Mouse (Mus musculus): Measurements from ENCODE around the gene Ccdc169.

The Ccdc169 gene

GRCm38 (mm10) chr3:55111935-55112709 lies 25.0 kb upstream of the Ccdc169 start, which contains the start of gene Spg20:
Spg20 (plus strand) TSS chr3:55112108.
- peak; percentile 93 for DNase-seq (ENCODE audit: low read depth, low spot score)
- no peaks in the 10 kb centered on the region for H3K27me3 ChIP-seq (ENCODE audit: control insufficient read depth, insufficient read depth, low read length, poor library complexity, severe bottlenecking)
- no peaks in the 10 kb centered on the region for H3K36me3 ChIP-seq (ENCODE audit: control insufficient read depth, insufficient read depth, low read length, poor library complexity, severe bottlenecking)

- H3K27me3 ChIP-seq (ENCODE audit: control insufficient read depth, insufficient read depth, low read length, poor library complexity, severe bottlenecking), result no peaks in the 10 kb centered on the region
- DNase-seq (ENCODE audit: low read depth, low spot score), result no peak
- H3K36me3 ChIP-seq (ENCODE audit: control insufficient read depth, insufficient read depth, low read length, poor library complexity, severe bottlenecking), result no peaks in the 10 kb centered on the region
These were observed 24.3 kb upstream of the Ccdc169 start for GRCm38 (mm10) chr3:55112710-55113415.

- Histone ChIP-seq H3K36me3 (ENCODE audit: control insufficient read depth, insufficient read depth, low read length, poor library complexity, severe bottlenecking) (no peaks in the 10 kb centered on the region), H3K27me3 (ENCODE audit: control insufficient read depth, insufficient read depth, low read length, poor library complexity, severe bottlenecking) (no peaks in the 10 kb centered on the region)
- no peak for DNase-seq (ENCODE audit: low read depth, low spot score)
These were observed 22.6 kb upstream of the Ccdc169 start for GRCm38 (mm10) chr3:55114313-55115065.

- H3K36me3 ChIP-seq (ENCODE audit: control insufficient read depth, insufficient read depth, low read length, poor library complexity, severe bottlenecking), result no peaks in the 10 kb centered on the region; the same call in 1 of the 2 replicates
- H3K27me3 ChIP-seq (ENCODE audit: control insufficient read depth, insufficient read depth, low read length, poor library complexity, severe bottlenecking), result no peaks in the 10 kb centered on the region
- no peak for DNase-seq (ENCODE audit: low read depth, low spot score)
These were observed 22.1 kb upstream of the Ccdc169 start for GRCm38 (mm10) chr3:55115071-55115470.

- no peak for DNase-seq (ENCODE audit: low read depth, low spot score)
- Histone ChIP-seq H3K27me3 (ENCODE audit: control insufficient read depth, insufficient read depth, low read length, poor library complexity, severe bottlenecking) (no peaks in the 10 kb centered on the region), H3K36me3 (ENCODE audit: control insufficient read depth, insufficient read depth, low read length, poor library complexity, severe bottlenecking) (no peaks in the 10 kb centered on the region; the same call in 1 of the 2 replicates)
These were observed 21.1 kb upstream of the Ccdc169 start for GRCm38 (mm10) chr3:55115989-55116388.

- Histone ChIP-seq H3K36me3 (ENCODE audit: control insufficient read depth, insufficient read depth, low read length, poor library complexity, severe bottlenecking) (no peaks in the 10 kb centered on the region; the same call in 1 of the 2 replicates), H3K27me3 (ENCODE audit: control insufficient read depth, insufficient read depth, low read length, poor library complexity, severe bottlenecking) (no peaks in the 10 kb centered on the region)
- DNase-seq (ENCODE audit: low read depth, low spot score), result no peak
These were observed 17.8 kb upstream of the Ccdc169 start for GRCm38 (mm10) chr3:55119275-55119898.

GRCm38 (mm10) chr3:55122336-55122870 lies 14.7 kb upstream of the Ccdc169 start:
- no peaks in the 10 kb centered on the region for H3K27me3 ChIP-seq (ENCODE audit: control insufficient read depth, insufficient read depth, low read length, poor library complexity, severe bottlenecking)
- DNase-seq (ENCODE audit: low read depth, low spot score), result no peak
- H3K36me3 ChIP-seq (ENCODE audit: control insufficient read depth, insufficient read depth, low read length, poor library complexity, severe bottlenecking), result no peaks in the 10 kb centered on the region; the same call in 1 of the 2 replicates

GRCm38 (mm10) chr3:55123064-55123463 lies 14.1 kb upstream of the Ccdc169 start:
- DNase-seq (ENCODE audit: low read depth, low spot score), result no peak

GRCm38 (mm10) chr3:55129181-55129692 lies 7.9 kb upstream of the Ccdc169 start:
- Histone ChIP-seq H3K27me3 (ENCODE audit: control insufficient read depth, insufficient read depth, low read length, poor library complexity, severe bottlenecking) (no peaks in the 10 kb centered on the region), H3K36me3 (ENCODE audit: control insufficient read depth, insufficient read depth, low read length, poor library complexity, severe bottlenecking) (peaks cover 3% of the 10 kb centered on the region; the same call in 1 of the 2 replicates)
- DNase-seq (ENCODE audit: low read depth, low spot score), result no peak

More at GRCm38 (mm10) chr3:55123064-55123463, 14.1 kb upstream of the Ccdc169 start:
- Histone ChIP-seq H3K27me3 (ENCODE audit: control insufficient read depth, insufficient read depth, low read length, poor library complexity, severe bottlenecking) (no peaks in the 10 kb centered on the region), H3K36me3 (ENCODE audit: control insufficient read depth, insufficient read depth, low read length, poor library complexity, severe bottlenecking) (no peaks in the 10 kb centered on the region; the same call in 1 of the 2 replicates)

- Histone ChIP-seq H3K36me3 (ENCODE audit: control insufficient read depth, insufficient read depth, low read length, poor library complexity, severe bottlenecking) (peaks cover 3% of the 10 kb centered on the region; the same call in 1 of the 2 replicates), H3K27me3 (ENCODE audit: control insufficient read depth, insufficient read depth, low read length, poor library complexity, severe bottlenecking) (no peaks in the 10 kb centered on the region)
- no peak for DNase-seq (ENCODE audit: low read depth, low spot score)
These were observed 5.4 kb upstream of the Ccdc169 start for GRCm38 (mm10) chr3:55131576-55132233.

GRCm38 (mm10) chr3:55139837-55140236 lies 2.7 kb downstream of the Ccdc169 start:
- Histone ChIP-seq H3K27me3 (ENCODE audit: control insufficient read depth, insufficient read depth, low read length, poor library complexity, severe bottlenecking) (no peaks in the 10 kb centered on the region), H3K36me3 (ENCODE audit: control insufficient read depth, insufficient read depth, low read length, poor library complexity, severe bottlenecking) (no peaks in the 10 kb centered on the region)
- DNase-seq (ENCODE audit: low read depth, low spot score), result no peak

- no peak for DNase-seq (ENCODE audit: low read depth, low spot score)
- H3K27me3 ChIP-seq (ENCODE audit: control insufficient read depth, insufficient read depth, low read length, poor library complexity, severe bottlenecking), result no peaks in the 10 kb centered on the region
- H3K36me3 ChIP-seq (ENCODE audit: control insufficient read depth, insufficient read depth, low read length, poor library complexity, severe bottlenecking), result no peaks in the 10 kb centered on the region
These were observed 4.3 kb downstream of the Ccdc169 start for GRCm38 (mm10) chr3:55141401-55141800.

- H3K27me3 ChIP-seq (ENCODE audit: control insufficient read depth, insufficient read depth, low read length, poor library complexity, severe bottlenecking), result no peaks in the 10 kb centered on the region
- H3K36me3 ChIP-seq (ENCODE audit: control insufficient read depth, insufficient read depth, low read length, poor library complexity, severe bottlenecking), result no peaks in the 10 kb centered on the region
- no peak for DNase-seq (ENCODE audit: low read depth, low spot score)
These were observed 7.8 kb downstream of the Ccdc169 start for GRCm38 (mm10) chr3:55144916-55145315.

Data from splenic B cell, adult 2 months (primary cell).